Mouse (Mus musculus) ES-Bruce4 (cell line): ENCODE measurements at regions not wholly inside any gene's neighbourhood (a gene's known extent, or its start where the extent isn't known, plus 50 kb on each side); places are given as distances from the start of the nearest gene placed in this dataset.

Source experiments
- CTCF ChIP-seq: IDR thresholded peaks from one replicate; pipeline ENCODE4 v1.8.1; 2011; ENCODE audit warnings: low read depth, low read length
- EP300 ChIP-seq: IDR thresholded peaks from 2 replicates; pipeline ENCODE4 v1.6.1; 2011; ENCODE audit warnings: low read depth, low read length; ENCODE audit not compliant: insufficient read depth
- POLR2A ChIP-seq: IDR thresholded peaks from one replicate; pipeline ENCODE4 v1.8.1; 2011; ENCODE audit warnings: low read length; ENCODE audit not compliant: insufficient read depth

DNA sequence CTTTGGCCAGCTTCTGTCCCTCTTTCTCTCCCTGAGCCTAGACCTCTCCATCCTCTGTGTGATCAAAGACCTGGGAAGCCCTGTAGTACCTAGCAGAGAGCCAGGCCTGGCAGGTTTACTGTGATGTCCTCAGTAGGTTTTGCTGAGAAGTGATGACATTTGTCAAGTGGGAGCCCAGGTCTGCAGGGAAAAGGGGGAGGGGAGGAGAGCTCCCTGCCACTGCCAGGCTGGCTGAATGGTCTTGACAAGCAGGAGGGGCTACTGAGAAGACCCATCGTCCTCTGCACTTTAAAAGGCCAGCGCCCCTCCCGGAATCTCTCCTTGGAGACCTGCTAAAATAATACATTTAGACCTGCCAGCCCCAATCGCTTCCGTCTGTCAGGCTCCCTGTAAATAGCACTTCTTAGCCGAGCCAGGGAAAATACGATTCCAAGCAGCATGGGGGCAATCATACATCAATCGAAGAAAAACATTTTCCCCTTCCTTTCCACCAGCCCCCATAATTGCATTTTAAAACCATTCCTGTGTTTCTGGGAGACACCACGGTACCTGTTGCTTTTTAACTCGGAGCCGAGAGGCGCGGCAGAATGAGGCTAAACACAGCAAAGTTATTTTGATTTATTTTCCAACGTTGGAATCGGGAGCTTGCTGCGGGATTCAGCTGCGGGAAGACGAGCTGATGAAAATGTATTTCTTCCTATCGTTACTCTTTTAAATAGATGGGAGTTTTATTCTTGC lies 144.5 kb upstream of the Tle3 start:
- TF ChIP-seq POLR2A = no peak
- TF ChIP-seq CTCF = no peak
- TF ChIP-seq EP300 = no peak
